Mouse (Mus musculus) lung, embryonic 16.5 days (tissue): ENCODE results near the gene Rnf186. TPM values are rescaled to one million over a fixed set of nuclear protein-coding genes. Genes with fewer than 3 reads are reported as not detected.

Experiments
- ATAC-seq: fragments of 200-750 bp; cut with Nextera tagmentation; 2 replicates; pipeline ENCODE4 v1.8.0; 2017; ENCODE audit warnings: low read depth, mild to moderate bottlenecking, moderate library complexity
- H3K27ac ChIP-seq: fragments of 300-500 bp; sonication (generic); 2 replicates; pipeline ENCODE4 v1.5.1; 2014; ENCODE audit warnings: mild to moderate bottlenecking, control low read depth, low read length
- H3K27me3 ChIP-seq: fragments of 300-500 bp; sonication (generic); 2 replicates; pipeline ENCODE4 v1.6.1; 2014; ENCODE audit warnings: low read depth, low read length, mixed read lengths; ENCODE audit not compliant: control insufficient read depth, insufficient read depth
- H3K36me3 ChIP-seq: fragments of 300-500 bp; sonication (generic); 2 replicates; pipeline ENCODE4 v1.6.1; 2014; ENCODE audit warnings: low read length; ENCODE audit not compliant: control insufficient read depth, insufficient read depth
- H3K4me1 ChIP-seq: fragments of 300-500 bp; sonication (generic); replicated peaks from 2 replicates; pipeline ENCODE4 v1.6.1; 2014; ENCODE audit warnings: low read length, mixed read lengths; ENCODE audit not compliant: control insufficient read depth, insufficient read depth
- H3K4me2 ChIP-seq: fragments of 300-500 bp; sonication (generic); 2 replicates; pipeline ENCODE4 v1.6.1; 2014; ENCODE audit warnings: low read depth, low read length, control low read depth
- H3K4me3 ChIP-seq: fragments of 300-500 bp; sonication (generic); 2 replicates; pipeline ENCODE4 v1.5.1; 2014; ENCODE audit warnings: mild to moderate bottlenecking, low read length, control low read depth
- H3K9ac ChIP-seq: fragments of 300-500 bp; sonication (generic); 2 replicates; pipeline ENCODE4 v1.6.1; 2014; ENCODE audit warnings: low read length, control low read depth
- H3K9me3 ChIP-seq: fragments of 300-500 bp; sonication (generic); 2 replicates; pipeline ENCODE4 v1.6.1; 2016; ENCODE audit warnings: low read length; ENCODE audit not compliant: control insufficient read depth
- WGBS: fragments of 180-500 bp; shearing (Covaris S2); extraction: QIAGEN DNeasy Blood & Tissue Kit; methylation state at CpG from one replicate; pipeline ENCODE4 v1.1.7; 2014; 5-methylcytosine and 5-hydroxymethylcytosine counted together
- polyA plus RNA-seq: library from polyadenylated mRNA; unstranded; fragments of >200 nt; fragmentation: Nextera tagmentation; extraction: Ambion mirVana; gene quantifications from 2 replicates; pipeline ENCODE4 v1.2.1, GENCODE M21; 2015

Gene Rnf186
- polyA plus RNA-seq, 1 experiment from 2014 or later: 4.0 TPM

DNA sequence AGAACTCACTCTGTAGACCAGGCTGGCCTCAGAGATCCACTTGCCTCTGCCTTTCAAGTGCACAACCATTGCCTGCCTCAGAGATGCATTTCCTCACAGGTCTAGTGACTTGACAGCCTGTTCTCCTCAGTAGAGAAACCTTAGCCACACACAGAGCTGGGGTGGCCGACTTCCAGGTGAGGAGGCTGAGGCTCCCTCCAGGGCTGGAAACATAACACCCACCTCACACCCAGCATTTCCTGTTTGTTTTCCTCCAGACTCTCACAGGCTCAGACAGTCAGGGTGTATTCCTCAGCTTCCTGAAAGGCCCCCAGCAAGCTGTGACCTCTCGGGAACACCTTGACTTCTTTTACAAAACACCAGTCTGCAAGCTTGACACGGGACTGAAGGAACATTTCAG lies 8.3 kb downstream of the Rnf186 start:
- H3K36me3 ChIP-seq: no peaks in the 10 kb centered on the region
- H3K4me3 ChIP-seq: no peak overlapping the region
- no peak overlapping the region for H3K4me2 ChIP-seq
- no peak for ATAC-seq
- no peaks in the 10 kb centered on the region for H3K9me3 ChIP-seq
- H3K9ac ChIP-seq: no peak overlapping the region
- no peak overlapping the region for H3K27ac ChIP-seq
- 29% methylated on average over 3 of the region's 3 CpGs for WGBS
- H3K4me1 ChIP-seq: peaks cover 10% of the 10 kb centered on the region
- H3K27me3 ChIP-seq: no peaks in the 10 kb centered on the region

DNA sequence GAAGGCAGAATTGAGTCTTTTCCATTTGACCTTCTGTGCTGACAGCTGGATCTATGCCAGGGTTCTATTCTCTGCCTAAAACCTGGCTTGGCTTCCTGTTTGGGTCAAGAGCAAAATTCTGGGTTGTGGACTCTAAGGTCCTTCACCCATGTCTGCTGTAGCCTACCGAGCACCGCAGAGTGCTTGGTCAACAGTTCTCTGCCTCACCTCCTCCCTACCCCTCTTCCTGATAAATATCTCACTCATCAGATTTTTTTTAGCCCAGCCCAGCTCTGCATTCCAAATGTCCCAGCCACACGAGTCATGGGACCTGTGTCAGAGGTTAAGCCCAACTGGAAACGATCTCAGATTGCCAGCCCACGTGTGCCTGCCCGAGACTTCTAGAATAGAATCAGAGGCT lies 9.1 kb downstream of the Rnf186 start:
- H3K27ac ChIP-seq: no peak overlapping the region
- no peaks in the 10 kb centered on the region for H3K9me3 ChIP-seq
- H3K36me3 ChIP-seq: no peaks in the 10 kb centered on the region
- WGBS: 44% methylated on average over 6 of the region's 6 CpGs
- no peak overlapping the region for H3K4me2 ChIP-seq
- H3K4me1 ChIP-seq: peaks cover 7% of the 10 kb centered on the region
- no peak overlapping the region for H3K9ac ChIP-seq
- H3K4me3 ChIP-seq: no peak overlapping the region
- no peaks in the 10 kb centered on the region for H3K27me3 ChIP-seq
- no peak for ATAC-seq

DNA sequence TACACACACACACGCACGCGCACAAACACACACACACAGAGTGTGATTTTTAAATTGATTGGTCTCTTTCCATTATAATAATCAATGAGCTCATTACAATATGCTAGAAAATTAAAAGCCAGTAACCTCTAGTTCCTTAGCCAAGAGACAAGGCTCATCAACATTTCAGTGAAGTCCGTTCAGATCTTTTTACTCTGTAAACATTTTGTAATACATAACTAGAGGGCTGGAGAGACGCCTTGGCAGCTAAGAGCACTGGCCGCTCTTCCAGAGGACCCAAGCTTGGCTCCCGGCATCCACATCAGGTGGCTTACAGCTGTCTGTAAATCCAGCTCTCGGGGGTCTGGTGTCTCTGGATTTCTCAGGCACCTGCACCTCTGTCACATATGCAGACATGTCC lies 13.1 kb downstream of the Rnf186 start:
- H3K36me3 ChIP-seq: no peaks in the 10 kb centered on the region
- no peak overlapping the region for H3K4me3 ChIP-seq
- WGBS: 70% methylated on average over 8 of the region's 8 CpGs
- H3K27me3 ChIP-seq: no peaks in the 10 kb centered on the region
- H3K9me3 ChIP-seq: no peaks in the 10 kb centered on the region
- ATAC-seq: no peak
- H3K27ac ChIP-seq: no peak overlapping the region
- H3K9ac ChIP-seq: no peak overlapping the region
- 0 out of 2 replicates have a peak, but pooled peaks cover 2% of the 10 kb centered on the region for H3K4me1 ChIP-seq
- no peak overlapping the region for H3K4me2 ChIP-seq

DNA sequence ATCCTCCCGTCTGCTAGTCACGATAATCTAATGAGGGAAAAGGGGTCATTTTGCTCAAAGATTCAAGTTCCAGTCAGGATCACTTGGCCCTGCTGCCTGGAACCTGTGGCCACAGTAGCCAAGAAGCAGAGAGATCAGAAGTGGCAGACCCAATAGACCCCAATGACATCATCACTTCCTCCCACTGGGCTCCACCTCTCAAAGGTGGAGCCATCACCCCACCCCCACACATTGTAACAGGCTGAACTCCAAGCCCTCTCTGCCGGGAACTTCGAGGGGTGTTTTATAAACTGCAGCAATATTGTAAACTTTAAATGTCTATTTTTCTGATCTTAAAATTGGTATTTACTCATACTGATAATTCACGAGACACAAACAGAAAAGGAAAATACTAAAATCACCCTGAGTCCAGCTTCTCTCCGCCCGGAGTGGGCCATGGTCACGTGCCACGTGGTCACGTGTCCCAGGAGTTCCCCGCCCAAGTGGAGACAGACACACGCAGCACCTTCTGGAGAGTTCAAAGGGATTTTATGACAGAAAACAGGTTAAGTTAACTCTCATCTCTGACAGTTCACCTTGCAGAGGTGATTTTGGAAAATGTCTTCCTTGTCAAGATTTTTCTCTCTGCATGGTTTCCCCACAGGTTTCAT lies 14.0 kb downstream of the Rnf186 start:
- H3K9me3 ChIP-seq: no peaks in the 10 kb centered on the region
- H3K4me3 ChIP-seq: no peak overlapping the region; the same call in 1 of the 2 replicates
- H3K9ac ChIP-seq: no peak overlapping the region
- H3K4me1 ChIP-seq: 0 out of 2 replicates have a peak, but pooled peaks cover 2% of the 10 kb centered on the region
- no peaks in the 10 kb centered on the region for H3K36me3 ChIP-seq
- no peaks in the 10 kb centered on the region for H3K27me3 ChIP-seq
- ATAC-seq: no peak
- WGBS: 27% methylated on average over 12 of the region's 12 CpGs
- H3K4me2 ChIP-seq: peak overlapping the region; percentile 11; the same call in 1 of the 2 replicates
- H3K27ac ChIP-seq: no peak overlapping the region

DNA sequence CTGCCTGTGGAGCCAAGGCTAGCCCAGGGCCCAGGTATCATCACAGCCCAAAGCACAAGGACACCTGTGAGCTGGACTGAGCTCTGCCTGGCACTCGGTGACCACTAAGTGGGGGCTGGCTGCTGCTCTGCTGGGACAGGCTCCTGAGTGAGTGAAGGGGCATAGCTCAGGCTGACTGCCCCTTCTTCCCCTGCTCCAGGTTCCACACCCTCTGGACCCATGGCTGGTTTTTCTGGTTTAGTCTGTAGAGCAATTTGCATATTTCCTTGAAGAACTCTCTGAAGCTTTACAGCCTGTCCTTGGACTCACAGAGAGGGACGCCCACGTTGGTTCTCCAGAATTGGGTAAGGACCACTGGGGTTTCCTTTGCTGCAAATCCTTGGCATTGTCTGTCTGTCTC lies 16.5 kb downstream of the Rnf186 start:
- Histone ChIP-seq H3K36me3 (no peaks in the 10 kb centered on the region), H3K27me3 (no peaks in the 10 kb centered on the region), H3K4me2 (no peak overlapping the region), H3K9me3 (no peaks in the 10 kb centered on the region), H3K4me1 (0 out of 2 replicates have a peak, but pooled peaks cover 2% of the 10 kb centered on the region), H3K4me3 (no peak overlapping the region), H3K9ac (no peak overlapping the region), H3K27ac (peak overlapping the region; percentile 55; the same call in 1 of the 2 replicates)
- 51% methylated on average over 3 of the region's 3 CpGs for WGBS
- ATAC-seq: peak; percentile 73

DNA sequence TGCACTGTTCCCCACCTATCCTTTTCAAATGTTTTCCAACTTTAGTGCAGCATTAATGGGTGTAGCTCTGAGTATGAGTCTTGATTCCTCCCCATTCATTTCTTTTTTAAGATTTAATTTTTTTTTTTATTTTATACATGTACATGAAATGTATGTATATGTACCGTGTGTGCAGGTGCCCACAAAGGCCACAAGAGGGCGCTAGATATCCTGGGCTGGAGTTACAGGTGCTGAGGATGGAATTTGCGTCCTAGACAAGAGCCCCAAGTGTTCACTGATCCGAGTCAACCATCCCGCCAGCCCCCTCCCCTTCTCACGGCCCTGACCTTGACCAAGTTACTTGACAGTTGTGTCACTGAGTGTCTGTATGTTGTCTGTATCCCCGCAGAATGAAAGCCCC lies 17.8 kb downstream of the Rnf186 start:
- H3K36me3 ChIP-seq: no peaks in the 10 kb centered on the region
- WGBS: 72% methylated on average over 7 of the region's 7 CpGs
- H3K4me1 ChIP-seq: 0 out of 2 replicates have a peak, but pooled peaks cover 2% of the 10 kb centered on the region
- H3K9ac ChIP-seq: no peak overlapping the region
- no peak overlapping the region for H3K4me2 ChIP-seq
- no peak overlapping the region for H3K27ac ChIP-seq
- H3K9me3 ChIP-seq: no peaks in the 10 kb centered on the region
- no peak overlapping the region for H3K4me3 ChIP-seq
- no peaks in the 10 kb centered on the region for H3K27me3 ChIP-seq
- no peak for ATAC-seq

DNA sequence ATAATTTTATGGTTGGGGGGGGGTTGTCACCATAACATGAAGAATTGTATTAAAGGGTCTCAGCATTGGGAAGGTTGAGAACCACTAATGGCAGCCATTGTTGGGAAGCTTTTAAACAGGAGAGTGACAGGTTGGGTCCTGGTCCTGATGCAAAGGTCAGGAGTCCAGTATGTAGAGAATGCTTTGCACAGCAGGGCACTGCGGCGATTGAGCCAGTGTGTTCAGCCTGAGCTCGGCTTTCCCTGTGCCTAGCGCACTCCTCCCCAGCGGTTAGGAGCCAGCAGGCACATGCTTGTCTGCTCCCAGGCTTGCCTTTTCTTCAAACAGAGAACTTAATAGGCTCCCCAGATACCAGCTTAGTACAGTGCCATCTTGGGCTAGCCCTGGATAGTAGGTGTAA lies 19.4 kb downstream of the Rnf186 start:
- Histone ChIP-seq H3K9me3 (no peaks in the 10 kb centered on the region), H3K27ac (no peak overlapping the region), H3K4me3 (no peak overlapping the region), H3K4me1 (no peaks in the 10 kb centered on the region), H3K36me3 (no peaks in the 10 kb centered on the region), H3K9ac (no peak overlapping the region), H3K4me2 (no peak overlapping the region), H3K27me3 (no peaks in the 10 kb centered on the region)
- WGBS: 63% methylated on average over 5 of the region's 5 CpGs
- no peak for ATAC-seq

DNA sequence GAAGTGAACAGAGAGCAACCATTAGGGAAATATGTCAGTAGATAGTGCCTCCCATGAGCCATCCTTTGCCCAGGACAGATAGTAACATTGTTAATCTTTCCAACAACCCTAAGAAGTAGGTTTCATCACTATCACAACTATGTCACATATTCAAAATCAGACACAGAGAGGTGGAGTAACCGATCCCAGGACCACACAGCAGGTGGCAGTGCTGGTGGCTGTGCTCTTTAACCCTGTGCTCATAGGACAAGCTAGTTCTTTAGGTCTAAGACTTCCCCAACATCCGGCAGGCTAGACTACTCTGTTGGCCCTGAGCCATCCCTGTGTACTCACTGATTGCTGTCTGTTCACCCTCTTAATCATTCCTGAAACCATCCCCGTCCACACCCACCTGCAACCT lies 27.5 kb downstream of the Rnf186 start:
- H3K9ac ChIP-seq: no peak overlapping the region
- H3K4me1 ChIP-seq: no peaks in the 10 kb centered on the region
- no peaks in the 10 kb centered on the region for H3K27me3 ChIP-seq
- no peak for ATAC-seq
- H3K9me3 ChIP-seq: no peaks in the 10 kb centered on the region
- H3K27ac ChIP-seq: no peak overlapping the region
- no peak overlapping the region for H3K4me2 ChIP-seq
- H3K4me3 ChIP-seq: no peak overlapping the region
- WGBS: 51% methylated on average over 3 of the region's 3 CpGs
- no peaks in the 10 kb centered on the region for H3K36me3 ChIP-seq

DNA sequence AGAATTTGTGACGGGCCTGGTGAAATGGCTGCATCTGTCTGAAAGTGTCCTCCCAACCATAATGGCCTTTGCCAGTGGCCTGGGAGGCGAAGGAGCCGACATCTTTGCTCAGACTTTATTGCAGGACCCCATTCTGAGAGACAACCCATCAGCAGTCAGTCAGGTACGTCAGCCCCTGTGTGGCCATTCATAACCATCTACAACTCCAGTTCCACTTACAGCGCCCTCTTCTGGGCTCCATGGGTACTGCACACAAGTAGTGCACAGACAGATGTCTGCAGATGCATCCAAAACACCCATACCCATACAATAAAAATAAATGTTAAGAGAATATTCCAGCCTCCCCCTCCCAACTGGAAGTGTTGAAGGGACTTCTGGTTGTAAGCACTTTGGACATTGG lies 29.5 kb downstream of the Rnf186 start:
- H3K27me3 ChIP-seq: no peaks in the 10 kb centered on the region
- H3K27ac ChIP-seq: no peak overlapping the region
- H3K9me3 ChIP-seq: no peaks in the 10 kb centered on the region
- no peaks in the 10 kb centered on the region for H3K4me1 ChIP-seq
- H3K9ac ChIP-seq: no peak overlapping the region
- no peak overlapping the region for H3K4me2 ChIP-seq
- 78% methylated on average over 5 of the region's 5 CpGs for WGBS
- ATAC-seq: no peak
- H3K36me3 ChIP-seq: no peaks in the 10 kb centered on the region
- H3K4me3 ChIP-seq: no peak overlapping the region

DNA sequence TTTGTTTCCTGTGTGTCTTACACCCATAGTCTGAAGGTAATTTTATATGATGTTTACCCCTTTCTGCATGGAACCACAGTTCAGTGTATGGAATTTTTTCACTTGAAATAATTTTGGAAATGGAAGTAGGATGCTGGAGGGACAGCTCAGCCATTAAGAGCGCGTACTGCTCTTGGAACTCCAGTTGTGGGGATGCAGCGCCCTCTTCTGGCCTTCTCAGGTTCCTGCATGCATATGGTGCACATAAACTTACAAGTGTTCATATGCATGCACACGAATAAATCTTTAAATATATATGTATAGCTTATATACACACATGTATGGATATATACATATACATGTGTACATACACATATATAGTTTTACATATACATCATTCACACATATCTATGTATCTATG lies 30.2 kb downstream of the Rnf186 start:
- Histone ChIP-seq H3K4me1 (no peaks in the 10 kb centered on the region), H3K9me3 (no peaks in the 10 kb centered on the region), H3K4me2 (no peak overlapping the region), H3K27ac (no peak overlapping the region), H3K9ac (no peak overlapping the region), H3K27me3 (no peaks in the 10 kb centered on the region), H3K36me3 (no peaks in the 10 kb centered on the region), H3K4me3 (no peak overlapping the region)
- ATAC-seq: no peak
- 84% methylated on average over 4 of the region's 4 CpGs for WGBS
